Comparison of ENCODE assay signal across 13 mouse cellular contexts in genomic region chr16:34861744-34862365, GRCm38 (mm10).
A peak's percentile ranks its signal among the peaks of the same experiment; 100 is the strongest.
DNase-seq lines count a peak whose midpoint lies in the region; ATAC-seq lines count a peak whose summit lies in the region.
"Had no signal": no experiment of that assay in that cellular context is flagged by ENCODE, and none has a peak within 500 bp of the region (broad histone marks: within the 10 kb centered on the region; RNA-seq: fewer than 3 reads in every experiment).

No protein-coding gene starts in this region.

- no peaks in the 10 kb centered on the region for H3K36me3 ChIP-seq in liver, embryonic 16.5 days (ENCODE audit: control insufficient read depth, insufficient read depth)
- H3K36me3 ChIP-seq in kidney, embryonic 15.5 days, result no peaks in the 10 kb centered on the region
- no peaks in the 10 kb centered on the region for H3K36me3 ChIP-seq in stomach, embryonic 15.5 days

- WGBS in liver, embryonic 16.5 days (ENCODE audit: insufficient replicate concordance), result 58% methylated on average over 10 of the region's 10 CpGs
- WGBS in kidney, embryonic 15.5 days, result 63% methylated on average over 10 of the region's 10 CpGs
- 62% methylated on average over 10 of the region's 10 CpGs for WGBS in stomach, embryonic 15.5 days

- H3K9me3 ChIP-seq in liver, embryonic 16.5 days (replicated peaks; ENCODE audit: control insufficient read depth, low read length), result no peaks in the 10 kb centered on the region
- H3K9me3 ChIP-seq in kidney, embryonic 15.5 days (replicated peaks), result no peaks in the 10 kb centered on the region
- no peaks in the 10 kb centered on the region for H3K9me3 ChIP-seq in stomach, embryonic 15.5 days

- peak; percentile 49 for DNase-seq in adrenal gland, adult 2 months
- no peak for DNase-seq in adrenal gland, postnatal 25 days
- no peak for DNase-seq in liver
- DNase-seq in layer of hippocampus, postnatal 25 days (ENCODE audit: extremely low spot score in 1 of 2, low spot score in 1 of 2), result no peak
- DNase-seq in ovary, postnatal 10 days (ENCODE audit: low spot score), result no peak
- DNase-seq: cerebellum, adult 9-11 months; left cerebral cortex, postnatal 4 days; thymus, adult 18-20 months had no signal

- no peaks in the 10 kb centered on the region for H3K27me3 ChIP-seq in liver, embryonic 16.5 days (ENCODE audit: control insufficient read depth, insufficient read depth, low read depth, low read length)
- H3K27me3 ChIP-seq in kidney, embryonic 15.5 days, result no peaks in the 10 kb centered on the region
- H3K27me3 ChIP-seq in stomach, embryonic 15.5 days (replicated peaks), result no peaks in the 10 kb centered on the region

- peak overlapping the region; percentile 44 for H3K27ac ChIP-seq in liver, embryonic 16.5 days (ENCODE audit: low read length)
- H3K27ac ChIP-seq in kidney, embryonic 15.5 days, result 0 out of 2 replicates have a peak overlapping the region, but pooled peaks have one; percentile 33
- no peak overlapping the region for H3K27ac ChIP-seq in stomach, embryonic 15.5 days
- H3K27ac ChIP-seq: macrophage had no signal

- ATAC-seq in liver, embryonic 16.5 days (ENCODE audit: low read depth), result peak; percentile 53
- no peak for ATAC-seq in kidney, embryonic 15.5 days (replicated peaks; ENCODE audit: low FRiP score)
- peak; percentile 60; the same call in 1 of the 2 replicates for ATAC-seq in stomach, embryonic 15.5 days (ENCODE audit: insufficient read depth, low FRiP score, low read depth)
- ATAC-seq: midbrain, embryonic 16.5 days had no signal

- H3K9ac ChIP-seq in liver, embryonic 16.5 days (ENCODE audit: low read depth, low read length), result no peak overlapping the region
- H3K9ac ChIP-seq in kidney, embryonic 15.5 days, result no peak overlapping the region
- no peak overlapping the region for H3K9ac ChIP-seq in stomach, embryonic 15.5 days

- H3K4me1 ChIP-seq in liver, embryonic 16.5 days (ENCODE audit: control insufficient read depth, low read depth, low read length), result no peaks in the 10 kb centered on the region
- peaks cover 12% of the 10 kb centered on the region; the same call in 1 of the 2 replicates for H3K4me1 ChIP-seq in kidney, embryonic 15.5 days
- 0 out of 2 replicates have a peak, but pooled peaks cover 5% of the 10 kb centered on the region for H3K4me1 ChIP-seq in stomach, embryonic 15.5 days

- H3K4me2 ChIP-seq in liver, embryonic 16.5 days (ENCODE audit: low read depth, low read length), result no peak overlapping the region
- no peak overlapping the region for H3K4me2 ChIP-seq in kidney, embryonic 15.5 days
- no peak overlapping the region for H3K4me2 ChIP-seq in stomach, embryonic 15.5 days

- H3K4me3 ChIP-seq in liver, embryonic 16.5 days (ENCODE audit: low read depth, low read length), result no peak overlapping the region
- H3K4me3 ChIP-seq in kidney, embryonic 15.5 days (replicated peaks), result no peak overlapping the region
- no peak overlapping the region for H3K4me3 ChIP-seq in stomach, embryonic 15.5 days (replicated peaks)
